Mouse (Mus musculus) kidney, postnatal 0 days (tissue): ENCODE data around the gene Rrn3. TPM values are rescaled to one million over a fixed set of nuclear protein-coding genes. Genes with fewer than 3 reads are reported as not detected.
"Not testable (repeated sequence)": the region's sequence is repeated elsewhere in the genome, so short reads cannot be mapped to it uniquely, and the experiment has no call there.

Source experiments
- ATAC-seq: fragments of 200-750 bp; cut with Nextera tagmentation; replicated peaks from 2 replicates; pipeline ENCODE4 v1.8.0; 2017; ENCODE audit warnings: low read depth, moderate number of reproducible peaks, moderate TSS enrichment, moderate library complexity; ENCODE audit not compliant: low FRiP score
- DNase-seq: peaks from one replicate; pipeline ENCODE4 v3.0.0-alpha.2; 2016; ENCODE audit warnings: low spot score
- H3K27ac ChIP-seq: fragments of 300-500 bp; sonication (generic); 2 replicates; pipeline ENCODE4 v1.5.1; 2014; ENCODE audit warnings: mild to moderate bottlenecking
- H3K27me3 ChIP-seq: fragments of 300-500 bp; sonication (generic); 2 replicates; pipeline ENCODE4 v1.6.1; 2014; ENCODE audit warnings: low read length, mixed read lengths; ENCODE audit not compliant: insufficient read depth
- H3K36me3 ChIP-seq: fragments of 300-500 bp; sonication (generic); 2 replicates; pipeline ENCODE4 v1.6.1; 2014; ENCODE audit warnings: low read length, mixed read lengths; ENCODE audit not compliant: insufficient read depth
- H3K4me1 ChIP-seq: fragments of 300-500 bp; sonication (generic); replicated peaks from 2 replicates; pipeline ENCODE4 v1.6.1; 2014; ENCODE audit warnings: antibody characterized with exemption, low read length, mixed read lengths; ENCODE audit not compliant: insufficient read depth
- H3K4me2 ChIP-seq: fragments of 300-500 bp; sonication (generic); 2 replicates; pipeline ENCODE4 v1.6.1; 2014; ENCODE audit warnings: mild to moderate bottlenecking, low read length, moderate library complexity, mixed read lengths
- H3K4me3 ChIP-seq: fragments of 300-500 bp; sonication (generic); replicated peaks from 2 replicates; pipeline ENCODE4 v1.5.1; 2014; ENCODE audit warnings: low read depth, low read length
- H3K9ac ChIP-seq: fragments of 300-500 bp; sonication (generic); 2 replicates; pipeline ENCODE4 v1.6.1; 2014; ENCODE audit warnings: low read depth, low read length
- H3K9me3 ChIP-seq: fragments of 300-500 bp; sonication (generic); replicated peaks from 2 replicates; pipeline ENCODE4 v1.6.1; 2016; ENCODE audit warnings: low read length, inconsistent platforms, mixed read lengths
- CTCF ChIP-seq: IDR thresholded peaks from 2 replicates; pipeline ENCODE4 v1.5.1; 2016; ENCODE audit warnings: antibody characterized with exemption, low read depth, mild to moderate bottlenecking, moderate library complexity
- WGBS: fragments of 180-500 bp; shearing (Covaris S2); extraction: QIAGEN DNeasy Blood & Tissue Kit; methylation state at CpG from one replicate; pipeline ENCODE4 v1.1.7; 2014; 5-methylcytosine and 5-hydroxymethylcytosine counted together
- polyA plus RNA-seq: library from polyadenylated mRNA; unstranded; fragments of >200 nt; fragmentation: Nextera tagmentation; extraction: Ambion mirVana; gene quantifications from 2 replicates; pipeline ENCODE4 v1.2.1, GENCODE M21; 2015

Gene Rrn3
- polyA plus RNA-seq, 1 experiment from 2014 or later, result 47.0 TPM

GRCm38 (mm10) chr16:13754400-13755190 lies 25.9 kb upstream of the Rrn3 start:
- Histone ChIP-seq H3K4me3 (peak overlapping the region; percentile 73), H3K27me3 (no peaks in the 10 kb centered on the region), H3K27ac (no peak overlapping the region), H3K9ac (peak overlapping the region; percentile 56), H3K4me2 (peak overlapping the region; percentile 95), H3K4me1 (0 out of 2 replicates have a peak, but pooled peaks cover 6% of the 10 kb centered on the region), H3K36me3 (no peaks in the 10 kb centered on the region), H3K9me3 (no peaks in the 10 kb centered on the region)
- ATAC-seq (peak; percentile 99), DNase-seq (peak; percentile 97)
- no peak for TF ChIP-seq CTCF
- WGBS, result under 1% methylated on average over 65 of the region's 65 CpGs

GRCm38 (mm10) chr16:13757823-13758222 lies 22.7 kb upstream of the Rrn3 start:
- no peak overlapping the region for H3K27ac ChIP-seq
- no peak overlapping the region for H3K9ac ChIP-seq
- no peaks in the 10 kb centered on the region for H3K9me3 ChIP-seq
- DNase-seq (no peak), ATAC-seq (no peak)
- no peak for TF ChIP-seq CTCF
- 0 out of 2 replicates have a peak, but pooled peaks cover 6% of the 10 kb centered on the region for H3K4me1 ChIP-seq
- no peaks in the 10 kb centered on the region for H3K27me3 ChIP-seq
- H3K36me3 ChIP-seq, result no peaks in the 10 kb centered on the region
- 98% methylated on average over 2 of the region's 2 CpGs for WGBS
- no peak overlapping the region for H3K4me3 ChIP-seq
- H3K4me2 ChIP-seq, result no peak overlapping the region

- H3K27ac ChIP-seq, DNase-seq, ATAC-seq, H3K4me1 ChIP-seq, H3K4me3 ChIP-seq, H3K4me2 ChIP-seq, H3K9me3 ChIP-seq, H3K36me3 ChIP-seq, H3K27me3 ChIP-seq, H3K9ac ChIP-seq: not testable (repeated sequence)
- 69% methylated on average over 1 of the region's 1 CpGs for WGBS
These were observed 17.7 kb upstream of the Rrn3 start for GRCm38 (mm10) chr16:13762807-13763206.

- ATAC-seq (no peak), DNase-seq (no peak)
- H3K9me3 ChIP-seq, result no peaks in the 10 kb centered on the region
- no peak for TF ChIP-seq CTCF
- no peaks in the 10 kb centered on the region for H3K36me3 ChIP-seq
- no peaks in the 10 kb centered on the region for H3K4me1 ChIP-seq
- H3K4me2 ChIP-seq, result no peak overlapping the region
- no peak overlapping the region for H3K9ac ChIP-seq
- WGBS, result 69% methylated on average over 3 of the region's 3 CpGs
- H3K4me3 ChIP-seq, result no peak overlapping the region
- H3K27me3 ChIP-seq, result no peaks in the 10 kb centered on the region
- no peak overlapping the region for H3K27ac ChIP-seq
These were observed 16.0 kb upstream of the Rrn3 start for GRCm38 (mm10) chr16:13764519-13764918.

GRCm38 (mm10) chr16:13766367-13766766 lies 14.1 kb upstream of the Rrn3 start:
- no peak for DNase-seq
- no peaks in the 10 kb centered on the region for H3K4me1 ChIP-seq

GRCm38 (mm10) chr16:13771603-13772002 lies 8.9 kb upstream of the Rrn3 start:
- H3K9me3 ChIP-seq, H3K4me1 ChIP-seq, H3K36me3 ChIP-seq, ATAC-seq, DNase-seq, H3K9ac ChIP-seq, H3K27ac ChIP-seq, H3K4me2 ChIP-seq, H3K27me3 ChIP-seq, H3K4me3 ChIP-seq: not testable (repeated sequence)
- WGBS, result 38% methylated on average over 4 of the region's 4 CpGs

More at GRCm38 (mm10) chr16:13766367-13766766, 14.1 kb upstream of the Rrn3 start:
- Histone ChIP-seq H3K4me3 (no peak overlapping the region), H3K9me3 (peaks cover 3% of the 10 kb centered on the region; the same call in 1 of the 2 replicates), H3K27ac (no peak overlapping the region), H3K9ac (no peak overlapping the region), H3K36me3 (no peaks in the 10 kb centered on the region), H3K27me3 (no peaks in the 10 kb centered on the region), H3K4me2 (no peak overlapping the region)
- no peak for TF ChIP-seq CTCF
- no peak for ATAC-seq

GRCm38 (mm10) chr16:13772051-13772450 lies 8.5 kb upstream of the Rrn3 start:
- 66% methylated on average over 5 of the region's 5 CpGs for WGBS
- H3K9me3 ChIP-seq, H3K4me3 ChIP-seq: not testable (repeated sequence)

GRCm38 (mm10) chr16:13774011-13774410 lies 6.5 kb upstream of the Rrn3 start:
- not testable (repeated sequence) for H3K4me3 ChIP-seq, H3K9ac ChIP-seq, H3K27me3 ChIP-seq, H3K27ac ChIP-seq, H3K4me2 ChIP-seq, H3K9me3 ChIP-seq, H3K36me3 ChIP-seq, ATAC-seq, H3K4me1 ChIP-seq
- peak; percentile 12 for DNase-seq
- 53% methylated on average over 2 of the region's 2 CpGs for WGBS

More at GRCm38 (mm10) chr16:13772051-13772450, 8.5 kb upstream of the Rrn3 start:
- not testable (repeated sequence) for H3K4me1 ChIP-seq, H3K27ac ChIP-seq, H3K27me3 ChIP-seq, DNase-seq, H3K9ac ChIP-seq, H3K4me2 ChIP-seq, H3K36me3 ChIP-seq, ATAC-seq

- H3K4me2 ChIP-seq, H3K4me3 ChIP-seq, H3K27me3 ChIP-seq, DNase-seq, H3K9me3 ChIP-seq, ATAC-seq, H3K36me3 ChIP-seq, H3K27ac ChIP-seq, H3K4me1 ChIP-seq, H3K9ac ChIP-seq: not testable (repeated sequence)
- 83% methylated on average over 3 of the region's 3 CpGs for WGBS
These were observed 5.9 kb upstream of the Rrn3 start for GRCm38 (mm10) chr16:13774651-13775050.
